In the genomic region with DNA sequence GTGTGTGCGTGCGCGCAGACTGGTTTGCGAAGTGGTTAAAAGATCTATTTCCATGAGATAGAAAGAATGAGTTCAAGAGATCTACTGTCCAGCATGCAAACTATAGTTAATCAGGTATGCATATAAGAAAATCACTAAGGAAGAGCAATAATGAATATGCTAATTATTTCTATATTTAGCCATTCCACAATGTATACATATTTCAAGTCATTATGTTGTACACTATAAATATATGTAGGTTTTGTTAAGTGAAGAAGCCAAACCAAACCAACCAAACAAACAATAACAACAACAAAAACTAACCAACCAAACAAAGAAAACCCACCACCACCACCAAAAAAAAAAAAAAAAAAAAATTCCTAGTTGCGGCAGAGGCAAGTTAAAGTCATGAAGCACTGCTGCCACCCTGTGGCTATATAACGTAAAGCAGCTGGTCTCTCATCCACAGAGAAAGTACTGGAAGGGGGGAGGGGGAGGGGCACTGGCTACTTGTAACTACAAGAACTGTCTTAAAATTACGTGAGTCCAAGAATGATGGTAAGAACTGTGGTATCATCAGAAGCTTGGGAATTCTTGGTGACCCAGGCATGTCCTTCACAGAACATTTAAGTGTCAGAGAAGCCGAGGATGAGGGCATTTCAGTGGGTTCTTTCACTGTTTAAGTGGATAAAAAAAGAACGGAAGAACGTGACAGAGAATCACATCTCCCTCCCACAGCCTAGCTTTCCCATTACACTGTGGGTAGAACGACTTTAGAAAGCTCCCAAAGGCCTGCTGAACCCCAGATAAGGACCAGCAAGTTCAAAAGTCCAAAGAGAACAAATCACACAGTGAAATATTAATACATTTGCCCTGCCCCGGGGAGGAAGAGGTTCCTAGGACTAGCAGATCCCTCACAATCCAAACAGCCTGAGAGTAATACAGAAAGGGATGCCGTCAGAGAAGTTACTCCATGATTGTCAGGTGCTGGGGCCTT, we compare ENCODE assay signal across 9 mouse cellular contexts. TPM values are rescaled to one million over a fixed set of nuclear protein-coding genes. Genes with fewer than 3 reads are reported as not detected.
A peak's percentile ranks its signal among the peaks of the same experiment; 100 is the strongest.
DNase-seq lines count a peak whose midpoint lies in the region; ATAC-seq and TF ChIP-seq lines count a peak whose summit lies in the region.
"Had no signal": no experiment of that assay in that cellular context is flagged by ENCODE, and none has a peak within 500 bp of the region (broad histone marks: within the 10 kb centered on the region; RNA-seq: fewer than 3 reads in every experiment).

No protein-coding gene starts in this region.

- TF ChIP-seq EP300 in MEL (IDR thresholded peaks at IDR 0.05; ENCODE audit: low read depth in 1 of 2, low read length in 2 of 2) = no peak

- 56% methylated on average over 13 of the region's 13 CpGs for WGBS in forebrain, embryonic 13.5 days

- DNase-seq in MEL (ENCODE audit: low read depth, low spot score) = peak; percentile 81
- DNase-seq in c-Kit-positive CD71-negative TER-119-negative erythroid progenitor cells, embryonic 14.5 days (ENCODE audit: low read depth) = peak; percentile 68
- DNase-seq in heart, postnatal 36 days = peak; percentile 62 to 78
- peak; percentile 53 to 86 for DNase-seq in layer of hippocampus, adult 8-10 months (ENCODE audit: low spot score in 2 of 2)
- DNase-seq in lung, postnatal 10 days = peak; percentile 89
- peak; percentile 71 for DNase-seq in retina, adult 2 months (ENCODE audit: low read depth, low spot score)
- DNase-seq in thymus, postnatal 25 days = peak; percentile 71

- TF ChIP-seq RAD21 in MEL (IDR thresholded peaks at IDR 0.05; ENCODE audit: low read depth, low read length) = peak; percentile 92

- intact Hi-C loops in heart, postnatal 36 days (cut with DNase I) = loop anchor here (1.0 to 10.0 kb wide), 3 partner anchors 54 to 1499 kb away; no protein-coding TSS in a partner anchor

- no peak overlapping the region for H3K4me2 ChIP-seq in forebrain, embryonic 13.5 days

- peak; percentile 54 for ATAC-seq in forebrain, embryonic 13.5 days

- no peak overlapping the region for H3K27ac ChIP-seq in MEL (ENCODE audit: control insufficient read depth, low read depth, low read length)
- H3K27ac ChIP-seq in forebrain, embryonic 13.5 days = no peak overlapping the region

- H3K9ac ChIP-seq in MEL (ENCODE audit: control insufficient read depth, low read depth, low read length, poor library complexity, severe bottlenecking) = no peak overlapping the region
- no peak overlapping the region for H3K9ac ChIP-seq in forebrain, embryonic 13.5 days

- H3K27me3 ChIP-seq in MEL (ENCODE audit: control insufficient read depth in 1 of 2, insufficient read depth in 2 of 2, low read length in 2 of 2) = no peaks in the 10 kb centered on the region; a peak in 2 of 4 replicates
- H3K27me3 ChIP-seq in forebrain, embryonic 13.5 days = no peaks in the 10 kb centered on the region
- H3K27me3 ChIP-seq: megakaryocyte, embryonic 14.5 days had no signal

- no peak overlapping the region for H3K4me3 ChIP-seq in MEL (ENCODE audit: control insufficient read depth in 1 of 2, insufficient read depth in 1 of 2, low read depth in 2 of 2, low read length in 2 of 2)
- no peak overlapping the region for H3K4me3 ChIP-seq in forebrain, embryonic 13.5 days
- H3K4me3 ChIP-seq: megakaryocyte, embryonic 14.5 days had no signal

- no peaks in the 10 kb centered on the region for H3K4me1 ChIP-seq in MEL (ENCODE audit: control insufficient read depth in 1 of 2, insufficient read depth in 2 of 2, low read length in 2 of 2)
- H3K4me1 ChIP-seq in forebrain, embryonic 13.5 days = no peaks in the 10 kb centered on the region

- H3K79me2 ChIP-seq in MEL (ENCODE audit: control insufficient read depth, insufficient read depth, low read length, poor library complexity) = no peaks in the 10 kb centered on the region

- no peaks in the 10 kb centered on the region for H3K36me3 ChIP-seq in MEL (ENCODE audit: control insufficient read depth in 1 of 2, insufficient read depth in 2 of 2, low read length in 2 of 2)
- no peaks in the 10 kb centered on the region for H3K36me3 ChIP-seq in forebrain, embryonic 13.5 days (ENCODE audit: poor library complexity, severe bottlenecking)

- TF ChIP-seq CTCF in MEL (IDR thresholded peaks at IDR 0.05 in 2 of 3, conservative IDR thresholded peaks at IDR 0.05 in 1 of 3; ENCODE audit: control insufficient read depth in 1 of 3, insufficient read depth in 1 of 3, low read depth in 2 of 3, low read length in 3 of 3, poor library complexity in 1 of 3, severe bottlenecking in 1 of 3) = peak; percentile 59 to 87 (median 67); a peak in 5 of 6 replicates

- no peaks in the 10 kb centered on the region for H3K9me3 ChIP-seq in MEL (replicated peaks; ENCODE audit: insufficient read depth, low read length)
- no peaks in the 10 kb centered on the region for H3K9me3 ChIP-seq in forebrain, embryonic 13.5 days (replicated peaks)
- H3K9me3 ChIP-seq: megakaryocyte, embryonic 14.5 days had no signal

- no peak for TF ChIP-seq POLR2A in MEL (IDR thresholded peaks at IDR 0.05; ENCODE audit: control insufficient read depth in 1 of 2, insufficient read depth in 1 of 2, low read depth in 1 of 2, low read length in 2 of 2, poor library complexity in 1 of 2)

TF ChIP-seq in MEL, 35 proteins besides CTCF, POLR2A, EP300 and RAD21:
- TF ChIP-seq BHLHE40 (IDR thresholded peaks at IDR 0.05; ENCODE audit: borderline replicate concordance, low read depth, low read length) = 0 out of 2 replicates have a peak, but pooled peaks have one; percentile 28
- no peak for TF ChIP-seq USF1 (IDR thresholded peaks at IDR 0.05; ENCODE audit: low read depth, low read length)
- no peak for TF ChIP-seq ETS1 (IDR thresholded peaks at IDR 0.05; ENCODE audit: low read depth, low read length)
- TF ChIP-seq POLR2AphosphoS5 (IDR thresholded peaks at IDR 0.05; ENCODE audit: borderline replicate concordance, low read depth, low read length) = no peak
- TF ChIP-seq MAZ (IDR thresholded peaks at IDR 0.05; ENCODE audit: low read depth, low read length) = 0 out of 2 replicates have a peak, but pooled peaks have one; percentile 21
- no peak for TF ChIP-seq TAL1 (IDR thresholded peaks at IDR 0.05; ENCODE audit: low read length)
- TF ChIP-seq E2F4 (IDR thresholded peaks at IDR 0.05; ENCODE audit: borderline replicate concordance, low read depth, low read length) = no peak
- TF ChIP-seq SMC3 (IDR thresholded peaks at IDR 0.05; ENCODE audit: low read depth, low read length) = peak; percentile 91
- peak; percentile 91 for TF ChIP-seq ZC3H11A (IDR thresholded peaks at IDR 0.05; ENCODE audit: low read depth, low read length)
- TF ChIP-seq MAFK (IDR thresholded peaks at IDR 0.05; ENCODE audit: borderline replicate concordance, low read depth, low read length) = no peak
- no peak for TF ChIP-seq MXI1 (IDR thresholded peaks at IDR 0.05; ENCODE audit: low read depth, low read length)
- TF ChIP-seq ZNF384 (IDR thresholded peaks at IDR 0.05; ENCODE audit: low read depth, low read length) = peak; percentile 99
- TF ChIP-seq TBP (IDR thresholded peaks at IDR 0.05; ENCODE audit: low read depth, low read length) = no peak
- TF ChIP-seq MYC (IDR thresholded peaks at IDR 0.05; ENCODE audit: low read depth, low read length) = no peak
- TF ChIP-seq CHD2 (IDR thresholded peaks at IDR 0.05; ENCODE audit: low read length) = peak; percentile 43
- peak; percentile 52; the same call in 1 of the 2 replicates for TF ChIP-seq ZKSCAN1 (IDR thresholded peaks at IDR 0.05; ENCODE audit: low read depth, low read length)
- TF ChIP-seq NRF1 (IDR thresholded peaks at IDR 0.05; ENCODE audit: insufficient read depth, low read depth, low read length, poor library complexity, severe bottlenecking) = no peak

RNA-seq across cellular contexts. Expression of a gene that starts 19.8 kb away (rescaled TPM):
- 19.2 and 20.3 TPM in 2 replicates for total RNA-seq in MEL (2012; rRNA removed)
- 10 to 100 TPM in 1 of 2 experiments, not detected in 1; 28.5 TPM for polyA plus RNA-seq in MEL (2012; ENCODE audit: insufficient read depth in 1 of 2, insufficient read length in 2 of 2, low read depth in 1 of 2, low replicate concordance in 2 of 2, missing spikeins in 1 of 2)
- 49.7 and 57.8 TPM in 2 replicates for polyA plus RNA-seq in forebrain, embryonic 13.5 days (2015; fragmentation: Nextera tagmentation; extraction: Ambion mirVana)
- total RNA-seq in heart, postnatal 36 days (2021) = 10 to 100 TPM; 18.9 to 20.1 TPM
- total RNA-seq in layer of hippocampus, adult 8-10 months (2022) = 100 to 1,000 TPM; 135 to 159 (median 145) TPM

RNA-seq across cellular contexts. Expression of a gene that starts 35.6 kb away (rescaled TPM):
- total RNA-seq in MEL (2012; rRNA removed) = not detected in 2 replicates
- polyA plus RNA-seq in MEL (2012; ENCODE audit: insufficient read depth in 1 of 2, insufficient read length in 2 of 2, low read depth in 1 of 2, low replicate concordance in 2 of 2, missing spikeins in 1 of 2) = not detected
- polyA plus RNA-seq in forebrain, embryonic 13.5 days (2015; fragmentation: Nextera tagmentation; extraction: Ambion mirVana) = 0.21 and 0.44 TPM in 2 replicates
- total RNA-seq in heart, postnatal 36 days (2021) = not detected
- total RNA-seq in layer of hippocampus, adult 8-10 months (2022) = 1 to 10 TPM in 2 of 4 experiments, under 1 TPM in 2; 0.84 to 1.8 (median 1.1) TPM

RNA-seq across cellular contexts. Expression of a gene that starts 39.3 kb away (rescaled TPM):
- not detected in 2 replicates for total RNA-seq in MEL (2012; rRNA removed)
- not detected for polyA plus RNA-seq in MEL (2012; ENCODE audit: insufficient read depth in 1 of 2, insufficient read length in 2 of 2, low read depth in 1 of 2, low replicate concordance in 2 of 2, missing spikeins in 1 of 2)
- 0.28 TPM in 1 of 2 replicates, not detected in the other for polyA plus RNA-seq in forebrain, embryonic 13.5 days (2015; fragmentation: Nextera tagmentation; extraction: Ambion mirVana)
- total RNA-seq in heart, postnatal 36 days (2021) = not detected
- total RNA-seq in layer of hippocampus, adult 8-10 months (2022) = not detected
